Mouse (Mus musculus) limb, embryonic 14.5 days (tissue): ENCODE data around the gene Gm43951. TPM values are rescaled to one million over a fixed set of nuclear protein-coding genes. Genes with fewer than 3 reads are reported as not detected.
"Not testable (repeated sequence)": the region's sequence is repeated elsewhere in the genome, so short reads cannot be mapped to it uniquely, and the experiment has no call there.

ENCODE experiments used
- ATAC-seq: fragments of 200-750 bp; cut with Nextera tagmentation; 2 replicates; pipeline ENCODE4 v1.8.0; 2017; ENCODE audit warnings: low read depth, moderate number of reproducible peaks, moderate TSS enrichment; ENCODE audit not compliant: low FRiP score
- DNase-seq: peaks from one replicate; pipeline ENCODE4 v3.0.0-alpha.2; 2015; ENCODE audit warnings: low spot score
- H3K27ac ChIP-seq: fragments of 300-500 bp; sonication (generic); replicated peaks from 2 replicates; pipeline ENCODE4 v1.5.1; 2014; ENCODE audit warnings: low read depth, mild to moderate bottlenecking, low read length, moderate library complexity, mixed read lengths
- H3K27me3 ChIP-seq: fragments of 300-500 bp; sonication (generic); 2 replicates; pipeline ENCODE4 v1.6.1; 2014; ENCODE audit warnings: low read length, mixed read lengths; ENCODE audit not compliant: control insufficient read depth, insufficient read depth
- H3K36me3 ChIP-seq: fragments of 300-500 bp; sonication (generic); 2 replicates; pipeline ENCODE4 v1.6.1; 2014; ENCODE audit warnings: mild to moderate bottlenecking, low read length, moderate library complexity, mixed read lengths; ENCODE audit not compliant: control insufficient read depth, insufficient read depth
- H3K4me1 ChIP-seq: fragments of 300-500 bp; sonication (generic); 2 replicates; pipeline ENCODE4 v1.6.1; 2014; ENCODE audit warnings: antibody characterized with exemption, low read length, mixed read lengths; ENCODE audit not compliant: control insufficient read depth, insufficient read depth
- H3K4me2 ChIP-seq: fragments of 300-500 bp; sonication (generic); replicated peaks from 2 replicates; pipeline ENCODE4 v1.6.1; 2014; ENCODE audit warnings: low read depth, mild to moderate bottlenecking, low read length, moderate library complexity; ENCODE audit not compliant: severe bottlenecking
- H3K4me3 ChIP-seq: fragments of 300-500 bp; sonication (generic); replicated peaks from 2 replicates; pipeline ENCODE4 v1.5.1; 2014; ENCODE audit warnings: low read length
- H3K9ac ChIP-seq: fragments of 300-500 bp; sonication (generic); 2 replicates; pipeline ENCODE4 v1.6.1; 2014; ENCODE audit warnings: mild to moderate bottlenecking, low read depth, low read length, moderate library complexity; ENCODE audit not compliant: severe bottlenecking
- H3K9me3 ChIP-seq: fragments of 300-500 bp; sonication (generic); 2 replicates; pipeline ENCODE4 v1.6.1; 2016; ENCODE audit warnings: low read length; ENCODE audit not compliant: control insufficient read depth
- POLR2A ChIP-seq: fragments of 200-500 bp; IDR thresholded peaks from 2 replicates; pipeline ENCODE4 v1.8.0; 2012; ENCODE audit warnings: inconsistent platforms, mild to moderate bottlenecking, moderate library complexity, borderline replicate concordance; ENCODE audit not compliant: insufficient read depth, insufficient read length; ENCODE audit errors: extremely low read depth
- WGBS: fragments of 180-500 bp; shearing (Covaris S2); extraction: QIAGEN DNeasy Blood & Tissue Kit; methylation state at CpG from one replicate; pipeline ENCODE4 v1.1.7; 2014; 5-methylcytosine and 5-hydroxymethylcytosine counted together
- polyA plus RNA-seq, 2 experiments: library from polyadenylated mRNA; depleted of rRNA in 1 of 2; stranded (reverse) in 1 of 2; unstranded in 1 of 2; fragments of >200 nt; fragmentation: Nextera tagmentation in 1 of 2; extraction: Ambion mirVana in 1 of 2; gene quantifications; 2 replicates each; pipeline versions ENCODE4 v1.2.1 to v1.2.3; 2012 to 2014

Gene Gm43951
- polyA plus RNA-seq, 2 experiments, result 0.12 to 2.4 TPM

GRCm38 (mm10) chr11:72176553-72176952 is 30.1 kb downstream of the Gm43951 start:
- Histone ChIP-seq H3K27ac (no peak overlapping the region), H3K27me3 (no peaks in the 10 kb centered on the region), H3K9me3 (no peaks in the 10 kb centered on the region), H3K4me2 (no peak overlapping the region), H3K4me3 (no peak overlapping the region), H3K36me3 (peaks cover 59% of the 10 kb centered on the region), H3K9ac (no peak overlapping the region), H3K4me1 (no peaks in the 10 kb centered on the region)
- no peak for TF ChIP-seq POLR2A
- 56% methylated on average over 3 of the region's 3 CpGs for WGBS
- DNase-seq (no peak), ATAC-seq (no peak)

GRCm38 (mm10) chr11:72175966-72176365 is 30.7 kb downstream of the Gm43951 start:
- DNase-seq (no peak), ATAC-seq (no peak)
- Histone ChIP-seq H3K27ac (no peak overlapping the region), H3K4me1 (no peaks in the 10 kb centered on the region), H3K9ac (no peak overlapping the region), H3K9me3 (no peaks in the 10 kb centered on the region), H3K36me3 (peaks cover 55% of the 10 kb centered on the region), H3K4me3 (no peak overlapping the region), H3K27me3 (no peaks in the 10 kb centered on the region), H3K4me2 (no peak overlapping the region)
- no peak for TF ChIP-seq POLR2A
- 80% methylated on average over 5 of the region's 5 CpGs for WGBS

- no peak for ATAC-seq
- no peak for TF ChIP-seq POLR2A
- Histone ChIP-seq H3K36me3 (peaks cover 64% of the 10 kb centered on the region), H3K4me1 (no peaks in the 10 kb centered on the region), H3K27ac (no peak overlapping the region), H3K27me3 (no peaks in the 10 kb centered on the region), H3K9me3 (no peaks in the 10 kb centered on the region), H3K4me2 (no peak overlapping the region), H3K9ac (no peak overlapping the region), H3K4me3 (no peak overlapping the region)
- WGBS, result 95% methylated on average over 6 of the region's 6 CpGs
- no peak for DNase-seq
Measured at GRCm38 (mm10) chr11:72174721-72175120, 31.9 kb downstream of the Gm43951 start.

GRCm38 (mm10) chr11:72173506-72173905 is 33.1 kb downstream of the Gm43951 start:
- ATAC-seq, result no peak
- DNase-seq, result no peak
- WGBS, result 93% methylated on average over 5 of the region's 5 CpGs
- TF ChIP-seq POLR2A, result no peak
- H3K27ac ChIP-seq, result no peak overlapping the region
- no peaks in the 10 kb centered on the region for H3K27me3 ChIP-seq
- peaks cover 62% of the 10 kb centered on the region for H3K36me3 ChIP-seq
- H3K4me1 ChIP-seq, result no peaks in the 10 kb centered on the region
- no peak overlapping the region for H3K4me3 ChIP-seq
- H3K9ac ChIP-seq, result no peak overlapping the region
- H3K9me3 ChIP-seq, result no peaks in the 10 kb centered on the region
- no peak overlapping the region for H3K4me2 ChIP-seq

- not testable (repeated sequence) for H3K4me3 ChIP-seq, H3K9me3 ChIP-seq, H3K9ac ChIP-seq, H3K4me2 ChIP-seq, ATAC-seq, H3K27ac ChIP-seq, H3K4me1 ChIP-seq, H3K27me3 ChIP-seq, DNase-seq
- 61% methylated on average over 4 of the region's 4 CpGs for WGBS
- H3K36me3 ChIP-seq, result peaks cover 62% of the 10 kb centered on the region
Measured at GRCm38 (mm10) chr11:72171906-72172305, 34.7 kb downstream of the Gm43951 start.

GRCm38 (mm10) chr11:72169871-72170270 is 36.8 kb downstream of the Gm43951 start:
- no peaks in the 10 kb centered on the region for H3K4me1 ChIP-seq
- no peak overlapping the region for H3K27ac ChIP-seq
- TF ChIP-seq POLR2A, result no peak
- no peak overlapping the region for H3K4me3 ChIP-seq
- no peak overlapping the region for H3K9ac ChIP-seq
- DNase-seq, result no peak
- ATAC-seq, result no peak
- no peaks in the 10 kb centered on the region for H3K27me3 ChIP-seq
- peaks cover 64% of the 10 kb centered on the region for H3K36me3 ChIP-seq
- no peak overlapping the region for H3K4me2 ChIP-seq
- no peaks in the 10 kb centered on the region for H3K9me3 ChIP-seq
- 80% methylated on average over 4 of the region's 4 CpGs for WGBS
